7 mouse cellular contexts compared by ENCODE assay signal in genomic region chr11:83941950-83942840, GRCm38 (mm10). TPM values are rescaled to one million over a fixed set of nuclear protein-coding genes. Genes with fewer than 3 reads are reported as not detected.
DNase-seq lines count a peak whose midpoint lies in the region; ATAC-seq and TF ChIP-seq lines count a peak whose summit lies in the region.

Ddx52 (plus strand) TSS chr11:83942062.

- H3K4me2 ChIP-seq in intestine, postnatal 0 days (replicated peaks; ENCODE audit: low read depth), result peak within 1 kb of the TSS; percentile 81
- H3K4me2 ChIP-seq in midbrain, embryonic 12.5 days (replicated peaks), result peak within 1 kb of the TSS; percentile 85

- H3K27ac ChIP-seq in embryonic facial prominence, embryonic 10.5 days (replicated peaks), result peak within 1 kb of the TSS; percentile 94
- H3K27ac ChIP-seq in intestine, postnatal 0 days (ENCODE audit: low read depth, low read length), result peak within 1 kb of the TSS; percentile 75
- peak within 1 kb of the TSS; percentile 46; the same call in 1 of the 2 replicates for H3K27ac ChIP-seq in midbrain, embryonic 12.5 days (replicated peaks)
- H3K27ac ChIP-seq in small intestine, adult 2 months (ENCODE audit: insufficient read depth, low read depth, low read length), result no peak within 1 kb of the TSS

- TF ChIP-seq POLR2A in small intestine, adult 2 months (IDR thresholded peaks at IDR 0.05; ENCODE audit: low read depth, low read length), result peak; percentile 79

- H3K36me3 ChIP-seq in embryonic facial prominence, embryonic 10.5 days (replicated peaks), result peaks cover 39% of the 10 kb centered on the region
- H3K36me3 ChIP-seq in intestine, postnatal 0 days (ENCODE audit: control insufficient read depth, insufficient read depth), result peaks cover 32% of the 10 kb centered on the region
- H3K36me3 ChIP-seq in midbrain, embryonic 12.5 days, result peaks cover 38% of the 10 kb centered on the region
- peaks cover 26% of the 10 kb centered on the region for H3K36me3 ChIP-seq in small intestine, adult 2 months (ENCODE audit: control insufficient read depth, insufficient read depth, low read length)

- intact Hi-C loops in left cerebral cortex, postnatal 4 days (cut with DNase I), result loop anchor here (5.0 kb wide), 1 partner anchor 155 kb away; no protein-coding TSS in a partner anchor

- peaks cover 7% of the 10 kb centered on the region for H3K4me1 ChIP-seq in embryonic facial prominence, embryonic 10.5 days
- no peaks in the 10 kb centered on the region; the same call in 1 of the 2 replicates for H3K4me1 ChIP-seq in intestine, postnatal 0 days (replicated peaks; ENCODE audit: control insufficient read depth, insufficient read depth, low read length)
- peaks cover 8% of the 10 kb centered on the region for H3K4me1 ChIP-seq in midbrain, embryonic 12.5 days
- no peaks in the 10 kb centered on the region for H3K4me1 ChIP-seq in small intestine, adult 2 months (ENCODE audit: control insufficient read depth, insufficient read depth, insufficient read length, low read length)

- 1% methylated on average over 49 of the region's 49 CpGs for WGBS in embryonic facial prominence, embryonic 10.5 days
- WGBS in intestine, postnatal 0 days, result under 1% methylated on average over 49 of the region's 49 CpGs
- WGBS in midbrain, embryonic 12.5 days, result 2% methylated on average over 49 of the region's 49 CpGs
- WGBS in small intestine, adult 2 months, result under 1% methylated on average over 49 of the region's 49 CpGs

- H3K9me3 ChIP-seq in embryonic facial prominence, embryonic 10.5 days, result no peaks in the 10 kb centered on the region
- H3K9me3 ChIP-seq in intestine, postnatal 0 days (ENCODE audit: control insufficient read depth), result no peaks in the 10 kb centered on the region
- no peaks in the 10 kb centered on the region for H3K9me3 ChIP-seq in midbrain, embryonic 12.5 days

- peak within 1 kb of the TSS; percentile 90 for H3K4me3 ChIP-seq in embryonic facial prominence, embryonic 10.5 days
- peak within 1 kb of the TSS; percentile 92 for H3K4me3 ChIP-seq in intestine, postnatal 0 days (ENCODE audit: low read depth, low read length)
- H3K4me3 ChIP-seq in midbrain, embryonic 12.5 days, result peak within 1 kb of the TSS; percentile 83
- peak within 1 kb of the TSS; percentile 98 for H3K4me3 ChIP-seq in small intestine, adult 2 months (ENCODE audit: low read depth, low read length)

- H3K9ac ChIP-seq in intestine, postnatal 0 days (ENCODE audit: low read depth, low read length), result peak within 1 kb of the TSS; percentile 91
- H3K9ac ChIP-seq in midbrain, embryonic 12.5 days (replicated peaks), result peak within 1 kb of the TSS; percentile 91

- peak; percentile 90 for ATAC-seq in intestine, postnatal 0 days
- peak; percentile 86 for ATAC-seq in midbrain, embryonic 12.5 days (ENCODE audit: low FRiP score, low read depth)

- 0 out of 2 replicates have a peak, but pooled peaks cover 3% of the 10 kb centered on the region for H3K27me3 ChIP-seq in embryonic facial prominence, embryonic 10.5 days (replicated peaks; ENCODE audit: low read depth, poor library complexity, severe bottlenecking)
- H3K27me3 ChIP-seq in intestine, postnatal 0 days (replicated peaks; ENCODE audit: control insufficient read depth, insufficient read depth, low read length), result no peaks in the 10 kb centered on the region
- peaks cover 12% of the 10 kb centered on the region for H3K27me3 ChIP-seq in midbrain, embryonic 12.5 days
- no peaks in the 10 kb centered on the region for H3K27me3 ChIP-seq in small intestine, adult 2 months (ENCODE audit: control insufficient read depth, insufficient read depth, low read length)

- no peak for TF ChIP-seq CTCF in intestine, postnatal 0 days (IDR thresholded peaks at IDR 0.05; ENCODE audit: low read depth)
- TF ChIP-seq CTCF in small intestine, adult 2 months (IDR thresholded peaks at IDR 0.05; ENCODE audit: extremely low read depth, insufficient read length, insufficient replicate concordance, low read depth, low read length), result no peak

- peak; percentile 93 for DNase-seq in adrenal gland, postnatal 10 days
- DNase-seq in embryonic facial prominence, embryonic 10.5 days (ENCODE audit: low spot score), result peak; percentile 90
- peak; percentile 52 for DNase-seq in gonadal fat pad, adult 2 months (ENCODE audit: low read depth)
- DNase-seq in left cerebral cortex, postnatal 4 days, result peak; percentile 90

RNA-seq across cellular contexts. Expression of gene Ddx52, which starts in this region (rescaled TPM):
- total RNA-seq in adrenal gland, postnatal 10 days (2021), result 10 to 100 TPM; 18.3 to 18.6 TPM
- 45.0 and 46.2 TPM in 2 replicates for polyA plus RNA-seq in embryonic facial prominence, embryonic 10.5 days (2016; fragmentation: Nextera tagmentation; extraction: Ambion mirVana)
- polyA plus RNA-seq in gonadal fat pad, adult 2 months (2012; rRNA removed), result 6.2 and 7.5 TPM in 2 replicates
- polyA plus RNA-seq in intestine, postnatal 0 days (2015; fragmentation: Nextera tagmentation; extraction: Ambion mirVana), result 14.1 and 16.9 TPM in 2 replicates
- total RNA-seq in left cerebral cortex, postnatal 4 days (2021), result 10 to 100 TPM; 13.3 to 15.2 TPM
- 39.9 and 42.1 TPM in 2 replicates for polyA plus RNA-seq in midbrain, embryonic 12.5 days (2016; fragmentation: Nextera tagmentation; extraction: Ambion mirVana)
- polyA plus RNA-seq in small intestine, adult 2 months (2012; rRNA removed), result 0.30 and 0.95 TPM in 2 replicates
